In genomic region chr17:86350236-86350635, GRCm38 (mm10) we compare ENCODE assay signal across 9 mouse cellular contexts.
DNase-seq lines count a peak whose midpoint lies in the region; ATAC-seq and TF ChIP-seq lines count a peak whose summit lies in the region.
"Had no signal": no experiment of that assay in that cellular context is flagged by ENCODE, and none has a peak within 500 bp of the region (broad histone marks: within the 10 kb centered on the region; RNA-seq: fewer than 3 reads in every experiment).

No protein-coding gene starts in this region.

- peak; percentile 80 for DNase-seq in left cerebral cortex, postnatal 4 days
- no peak for DNase-seq in left cerebral cortex, adult 8-10 months (ENCODE audit: low spot score in 2 of 2)
- DNase-seq in cerebellum, adult 2 months, result peak; percentile 88
- peak; percentile 71 to 74 for DNase-seq in kidney, postnatal 25 days
- peak; percentile 31 for DNase-seq in testis, postnatal 14 days (ENCODE audit: low spot score)
- DNase-seq in left cerebral cortex, adult 18-20 months (ENCODE audit: low spot score in 2 of 2), result no peak
- DNase-seq in thymus, postnatal 36 days, result no peak

- no peak for TF ChIP-seq POLR2A in cerebellum, adult 2 months (IDR thresholded peaks at IDR 0.05; ENCODE audit: borderline replicate concordance, insufficient read depth, low read length)

- H3K9ac ChIP-seq in heart, embryonic 11.5 days (ENCODE audit: low read depth, low read length), result no peak overlapping the region
- H3K9ac ChIP-seq: neural tube, embryonic 12.5 days had no signal

- H3K4me1 ChIP-seq in cerebellum, adult 2 months (ENCODE audit: control insufficient read depth, insufficient read depth, low read length), result peaks cover 49% of the 10 kb centered on the region
- peaks cover 43% of the 10 kb centered on the region for H3K4me1 ChIP-seq in heart, embryonic 11.5 days (ENCODE audit: control insufficient read depth, insufficient read depth, low read length)
- H3K4me1 ChIP-seq: neural tube, embryonic 12.5 days had no signal

- 3% methylated on average over 3 of the region's 3 CpGs for WGBS in cerebellum, adult 2 months
- 71% methylated on average over 3 of the region's 3 CpGs for WGBS in heart, embryonic 11.5 days (ENCODE audit: insufficient replicate concordance)

- intact Hi-C loops in left cerebral cortex, postnatal 4 days (cut with DNase I), result no loop called here

- TF ChIP-seq CTCF in cerebellum, adult 2 months (IDR thresholded peaks at IDR 0.05; ENCODE audit: borderline replicate concordance, insufficient read depth, low read depth, low read length), result no peak

- peak overlapping the region; percentile 30 for H3K4me2 ChIP-seq in heart, embryonic 11.5 days
- H3K4me2 ChIP-seq: neural tube, embryonic 12.5 days had no signal

- peak overlapping the region; percentile 67 for H3K27ac ChIP-seq in cerebellum, adult 2 months (ENCODE audit: insufficient read depth, low read length)
- no peak overlapping the region; the same call in 1 of the 2 replicates for H3K27ac ChIP-seq in heart, embryonic 11.5 days (ENCODE audit: low read depth, low read length)
- H3K27ac ChIP-seq: neural tube, embryonic 12.5 days had no signal

- no peaks in the 10 kb centered on the region for H3K36me3 ChIP-seq in heart, embryonic 11.5 days (ENCODE audit: control insufficient read depth, insufficient read depth, low read length)
- H3K36me3 ChIP-seq: neural tube, embryonic 12.5 days had no signal

- H3K27me3 ChIP-seq in cerebellum, adult 2 months (ENCODE audit: control insufficient read depth, insufficient read depth, low read length), result no peaks in the 10 kb centered on the region
- no peaks in the 10 kb centered on the region for H3K27me3 ChIP-seq in heart, embryonic 11.5 days (ENCODE audit: control insufficient read depth, insufficient read depth, low read length)
- H3K27me3 ChIP-seq: neural tube, embryonic 12.5 days had no signal

- ATAC-seq in heart, embryonic 11.5 days (replicated peaks; ENCODE audit: insufficient number of reproducible peaks, low FRiP score, low TSS enrichment), result no peak

- H3K4me3 ChIP-seq in cerebellum, adult 2 months (replicated peaks; ENCODE audit: insufficient read depth, low read depth, low read length), result no peak overlapping the region
- no peak overlapping the region for H3K4me3 ChIP-seq in heart, embryonic 11.5 days (ENCODE audit: low read depth, low read length)
- H3K4me3 ChIP-seq: neural tube, embryonic 12.5 days had no signal

- H3K9me3 ChIP-seq in heart, embryonic 11.5 days (replicated peaks; ENCODE audit: control insufficient read depth, low read length), result no peaks in the 10 kb centered on the region
- H3K9me3 ChIP-seq: neural tube, embryonic 12.5 days had no signal

Comparison
In these comparisons a context has a peak if more than half of its experiments do, and no peak if none do; other contexts are left out.
1. DNase-seq: peak in left cerebral cortex, postnatal 4 days (single experiment), cerebellum, adult 2 months (2 of 2), kidney, postnatal 25 days (2 of 2) and testis, postnatal 14 days (single experiment); none in left cerebral cortex, adult 8-10 months (0 of 2), left cerebral cortex, adult 18-20 months (0 of 2) and thymus, postnatal 36 days (0 of 2).